Mouse (Mus musculus): ENCODE data around the gene Cdc7. TPM values are rescaled to one million over a fixed set of nuclear protein-coding genes. Genes with fewer than 3 reads are reported as not detected.

Gene Cdc7
- 24.1 and 29.2 TPM in 2 replicates for polyA plus RNA-seq (2015; fragmentation: Nextera tagmentation; extraction: Ambion mirVana)

- WGBS = 5% methylated on average over 54 of the region's 54 CpGs
- ATAC-seq (replicated peaks; ENCODE audit: extremely low read depth, insufficient read depth, low FRiP score) = peak; percentile 88
Measured at GRCm38 (mm10) chr5:106963584-106964512, at the start of gene Cdc7. Gene Cdc7 (plus strand): TSS chr5:106964322.

GRCm38 (mm10) chr5:106919315-106919714, 44.8 kb upstream of the Cdc7 start:
- Histone ChIP-seq H3K9ac (ENCODE audit: low read length) (no peak overlapping the region), H3K9me3 (replicated peaks; ENCODE audit: control insufficient read depth, low read length) (no peaks in the 10 kb centered on the region), H3K27me3 (ENCODE audit: control insufficient read depth, insufficient read depth, low read length) (no peaks in the 10 kb centered on the region), H3K4me3 (ENCODE audit: low read length) (no peak overlapping the region), H3K27ac (ENCODE audit: low read length) (no peak overlapping the region), H3K4me1 (ENCODE audit: control insufficient read depth, insufficient read depth, low read length) (no peaks in the 10 kb centered on the region), H3K4me2 (ENCODE audit: low read depth, low read length) (no peak overlapping the region), H3K36me3 (ENCODE audit: control insufficient read depth, insufficient read depth) (no peaks in the 10 kb centered on the region)
- ATAC-seq (replicated peaks; ENCODE audit: extremely low read depth, insufficient read depth, low FRiP score) = no peak

More at GRCm38 (mm10) chr5:106963584-106964512, at the start of gene Cdc7:
- peak within 1 kb of the TSS; percentile 89 for H3K9ac ChIP-seq (ENCODE audit: low read length)
- no peaks in the 10 kb centered on the region for H3K36me3 ChIP-seq (ENCODE audit: control insufficient read depth, insufficient read depth)
- no peaks in the 10 kb centered on the region for H3K27me3 ChIP-seq (ENCODE audit: control insufficient read depth, insufficient read depth, low read length)
- peak within 1 kb of the TSS; percentile 95 for H3K4me3 ChIP-seq (ENCODE audit: low read length)
- H3K4me2 ChIP-seq (ENCODE audit: low read depth, low read length) = peak within 1 kb of the TSS; percentile 77
- H3K4me1 ChIP-seq (ENCODE audit: control insufficient read depth, insufficient read depth, low read length) = peaks cover 8% of the 10 kb centered on the region
- peaks cover 7% of the 10 kb centered on the region for H3K9me3 ChIP-seq (replicated peaks; ENCODE audit: control insufficient read depth, low read length)
- peak within 1 kb of the TSS; percentile 68 for H3K27ac ChIP-seq (ENCODE audit: low read length)

- peak; percentile 67 for ATAC-seq (replicated peaks; ENCODE audit: extremely low read depth, insufficient read depth, low FRiP score)
- Histone ChIP-seq H3K9me3 (replicated peaks; ENCODE audit: control insufficient read depth, low read length) (no peaks in the 10 kb centered on the region), H3K4me2 (ENCODE audit: low read depth, low read length) (peak within 1 kb of the TSS; percentile 96), H3K9ac (ENCODE audit: low read length) (peak within 1 kb of the TSS; percentile 74), H3K36me3 (ENCODE audit: control insufficient read depth, insufficient read depth) (no peaks in the 10 kb centered on the region), H3K27ac (ENCODE audit: low read length) (no peak within 1 kb of the TSS), H3K4me3 (ENCODE audit: low read length) (peak within 1 kb of the TSS; percentile 65), H3K27me3 (ENCODE audit: control insufficient read depth, insufficient read depth, low read length) (no peaks in the 10 kb centered on the region), H3K4me1 (ENCODE audit: control insufficient read depth, insufficient read depth, low read length) (peaks cover 2% of the 10 kb centered on the region)
- WGBS = 1% methylated on average over 69 of the region's 76 CpGs
Measured at GRCm38 (mm10) chr5:106925488-106926368, 38.4 kb upstream of the Cdc7 start, which contains the start of gene Hfm1. Gene Hfm1 (minus strand): TSS chr5:106926321.

GRCm38 (mm10) chr5:106926369-106926686, 37.8 kb upstream of the Cdc7 start:
- WGBS = 46% methylated on average over 4 of the region's 4 CpGs
- no peak overlapping the region for H3K27ac ChIP-seq (ENCODE audit: low read length)

GRCm38 (mm10) chr5:106927996-106928395, 36.1 kb upstream of the Cdc7 start:
- Histone ChIP-seq H3K27me3 (ENCODE audit: control insufficient read depth, insufficient read depth, low read length) (no peaks in the 10 kb centered on the region), H3K27ac (ENCODE audit: low read length) (no peak overlapping the region), H3K4me1 (ENCODE audit: control insufficient read depth, insufficient read depth, low read length) (peaks cover 2% of the 10 kb centered on the region), H3K4me2 (ENCODE audit: low read depth, low read length) (no peak overlapping the region), H3K4me3 (ENCODE audit: low read length) (no peak overlapping the region), H3K9me3 (replicated peaks; ENCODE audit: control insufficient read depth, low read length) (no peaks in the 10 kb centered on the region), H3K9ac (ENCODE audit: low read length) (no peak overlapping the region), H3K36me3 (ENCODE audit: control insufficient read depth, insufficient read depth) (no peaks in the 10 kb centered on the region)
- no peak for ATAC-seq (replicated peaks; ENCODE audit: extremely low read depth, insufficient read depth, low FRiP score)
- 53% methylated on average over 4 of the region's 4 CpGs for WGBS

More at GRCm38 (mm10) chr5:106926369-106926686, 37.8 kb upstream of the Cdc7 start:
- peak overlapping the region; percentile 96 for H3K4me2 ChIP-seq (ENCODE audit: low read depth, low read length)
- H3K9me3 ChIP-seq (replicated peaks; ENCODE audit: control insufficient read depth, low read length) = no peaks in the 10 kb centered on the region
- no peaks in the 10 kb centered on the region for H3K27me3 ChIP-seq (ENCODE audit: control insufficient read depth, insufficient read depth, low read length)
- ATAC-seq (replicated peaks; ENCODE audit: extremely low read depth, insufficient read depth, low FRiP score) = no peak
- H3K4me1 ChIP-seq (ENCODE audit: control insufficient read depth, insufficient read depth, low read length) = peaks cover 2% of the 10 kb centered on the region
- no peaks in the 10 kb centered on the region for H3K36me3 ChIP-seq (ENCODE audit: control insufficient read depth, insufficient read depth)
- peak overlapping the region; percentile 74 for H3K9ac ChIP-seq (ENCODE audit: low read length)
- H3K4me3 ChIP-seq (ENCODE audit: low read length) = peak overlapping the region; percentile 65

- H3K36me3 ChIP-seq (ENCODE audit: control insufficient read depth, insufficient read depth) = no peaks in the 10 kb centered on the region
- no peak overlapping the region for H3K4me3 ChIP-seq (ENCODE audit: low read length)
- H3K4me2 ChIP-seq (ENCODE audit: low read depth, low read length) = no peak overlapping the region
- 72% methylated on average over 4 of the region's 4 CpGs for WGBS
- no peak for ATAC-seq (replicated peaks; ENCODE audit: extremely low read depth, insufficient read depth, low FRiP score)
- H3K27ac ChIP-seq (ENCODE audit: low read length) = no peak overlapping the region
- H3K4me1 ChIP-seq (ENCODE audit: control insufficient read depth, insufficient read depth, low read length) = no peaks in the 10 kb centered on the region
- no peak overlapping the region for H3K9ac ChIP-seq (ENCODE audit: low read length)
- H3K9me3 ChIP-seq (replicated peaks; ENCODE audit: control insufficient read depth, low read length) = no peaks in the 10 kb centered on the region
- no peaks in the 10 kb centered on the region for H3K27me3 ChIP-seq (ENCODE audit: control insufficient read depth, insufficient read depth, low read length)
Measured at GRCm38 (mm10) chr5:106946342-106946741, 17.8 kb upstream of the Cdc7 start.

GRCm38 (mm10) chr5:106948683-106949082, 15.4 kb upstream of the Cdc7 start:
- H3K27ac ChIP-seq (ENCODE audit: low read length) = no peak overlapping the region
- 78% methylated on average over 6 of the region's 6 CpGs for WGBS
- H3K4me2 ChIP-seq (ENCODE audit: low read depth, low read length) = no peak overlapping the region

GRCm38 (mm10) chr5:106956467-106956866, 7.7 kb upstream of the Cdc7 start:
- Histone ChIP-seq H3K27me3 (ENCODE audit: control insufficient read depth, insufficient read depth, low read length) (no peaks in the 10 kb centered on the region), H3K4me3 (ENCODE audit: low read length) (no peak overlapping the region), H3K9ac (ENCODE audit: low read length) (no peak overlapping the region), H3K4me1 (ENCODE audit: control insufficient read depth, insufficient read depth, low read length) (no peaks in the 10 kb centered on the region), H3K4me2 (ENCODE audit: low read depth, low read length) (no peak overlapping the region), H3K9me3 (replicated peaks; ENCODE audit: control insufficient read depth, low read length) (peaks cover 16% of the 10 kb centered on the region), H3K27ac (ENCODE audit: low read length) (no peak overlapping the region), H3K36me3 (ENCODE audit: control insufficient read depth, insufficient read depth) (no peaks in the 10 kb centered on the region)
- WGBS = 44% methylated on average over 3 of the region's 3 CpGs
- ATAC-seq (replicated peaks; ENCODE audit: extremely low read depth, insufficient read depth, low FRiP score) = peak; percentile 60

More at GRCm38 (mm10) chr5:106948683-106949082, 15.4 kb upstream of the Cdc7 start:
- Histone ChIP-seq H3K36me3 (ENCODE audit: control insufficient read depth, insufficient read depth) (no peaks in the 10 kb centered on the region), H3K9me3 (replicated peaks; ENCODE audit: control insufficient read depth, low read length) (peaks cover under 1% of the 10 kb centered on the region; the same call in 1 of the 2 replicates), H3K4me1 (ENCODE audit: control insufficient read depth, insufficient read depth, low read length) (no peaks in the 10 kb centered on the region), H3K9ac (ENCODE audit: low read length) (no peak overlapping the region), H3K27me3 (ENCODE audit: control insufficient read depth, insufficient read depth, low read length) (no peaks in the 10 kb centered on the region), H3K4me3 (ENCODE audit: low read length) (no peak overlapping the region)
- no peak for ATAC-seq (replicated peaks; ENCODE audit: extremely low read depth, insufficient read depth, low FRiP score)
